In genomic region chr2:109985560-109985959, GRCm38 (mm10) we compare ENCODE assay signal across 19 mouse cellular contexts. TPM values are rescaled to one million over a fixed set of nuclear protein-coding genes. Genes with fewer than 3 reads are reported as not detected.
DNase-seq lines count a peak whose midpoint lies in the region; ATAC-seq lines count a peak whose summit lies in the region.
"Had no signal": no experiment of that assay in that cellular context is flagged by ENCODE, and none has a peak within 500 bp of the region (broad histone marks: within the 10 kb centered on the region; RNA-seq: fewer than 3 reads in every experiment).

No protein-coding gene starts in this region.

- 63% methylated on average over 9 of the region's 9 CpGs for WGBS in hindbrain, embryonic 10.5 days
- 60% methylated on average over 9 of the region's 9 CpGs for WGBS in hindbrain, embryonic 12.5 days
- WGBS in midbrain, embryonic 10.5 days = 47% methylated on average over 9 of the region's 9 CpGs
- 51% methylated on average over 9 of the region's 9 CpGs for WGBS in midbrain, embryonic 14.5 days
- 48% methylated on average over 9 of the region's 9 CpGs for WGBS in stomach, embryonic 16.5 days

- H3K4me3 ChIP-seq in hindbrain, embryonic 10.5 days = no peak overlapping the region
- H3K4me3 ChIP-seq in hindbrain, embryonic 12.5 days = no peak overlapping the region
- no peak overlapping the region for H3K4me3 ChIP-seq in midbrain, embryonic 10.5 days
- no peak overlapping the region for H3K4me3 ChIP-seq in midbrain, embryonic 14.5 days (replicated peaks; ENCODE audit: low read depth, low read length)
- H3K4me3 ChIP-seq in stomach, embryonic 16.5 days (replicated peaks; ENCODE audit: low read length) = no peak overlapping the region
- H3K4me3 ChIP-seq: megakaryocyte, embryonic 14.5 days; neural tube, embryonic 12.5 days had no signal

- H3K4me1 ChIP-seq in hindbrain, embryonic 10.5 days (replicated peaks) = peaks cover 58% of the 10 kb centered on the region
- H3K4me1 ChIP-seq in hindbrain, embryonic 12.5 days = peaks cover 33% of the 10 kb centered on the region
- H3K4me1 ChIP-seq in midbrain, embryonic 10.5 days = peaks cover 61% of the 10 kb centered on the region
- peaks cover 6% of the 10 kb centered on the region; the same call in 1 of the 2 replicates for H3K4me1 ChIP-seq in midbrain, embryonic 14.5 days (ENCODE audit: control insufficient read depth, insufficient read depth, low read length)
- H3K4me1 ChIP-seq in stomach, embryonic 16.5 days (ENCODE audit: control insufficient read depth, insufficient read depth, low read length) = peaks cover 60% of the 10 kb centered on the region
- H3K4me1 ChIP-seq: megakaryocyte, embryonic 14.5 days had no signal

- no peaks in the 10 kb centered on the region for H3K9me3 ChIP-seq in hindbrain, embryonic 10.5 days
- H3K9me3 ChIP-seq in hindbrain, embryonic 12.5 days (replicated peaks) = no peaks in the 10 kb centered on the region
- no peaks in the 10 kb centered on the region for H3K9me3 ChIP-seq in midbrain, embryonic 10.5 days (replicated peaks)
- no peaks in the 10 kb centered on the region for H3K9me3 ChIP-seq in midbrain, embryonic 14.5 days (ENCODE audit: control insufficient read depth, low read length)
- no peaks in the 10 kb centered on the region for H3K9me3 ChIP-seq in stomach, embryonic 16.5 days (replicated peaks; ENCODE audit: control insufficient read depth, low read length)
- H3K9me3 ChIP-seq: G1E; megakaryocyte, embryonic 14.5 days; neural tube, embryonic 12.5 days had no signal

- H3K9ac ChIP-seq in hindbrain, embryonic 12.5 days = no peak overlapping the region
- H3K9ac ChIP-seq in midbrain, embryonic 14.5 days (replicated peaks; ENCODE audit: low read length) = no peak overlapping the region
- no peak overlapping the region for H3K9ac ChIP-seq in stomach, embryonic 16.5 days (ENCODE audit: low read length)
- H3K9ac ChIP-seq: hindbrain, embryonic 14.5 days; neural tube, embryonic 12.5 days had no signal

- H3K27ac ChIP-seq in hindbrain, embryonic 10.5 days = peak overlapping the region; percentile 53
- H3K27ac ChIP-seq in hindbrain, embryonic 12.5 days = no peak overlapping the region
- peak overlapping the region; percentile 63; the same call in 1 of the 2 replicates for H3K27ac ChIP-seq in midbrain, embryonic 10.5 days (replicated peaks)
- H3K27ac ChIP-seq in midbrain, embryonic 14.5 days (replicated peaks; ENCODE audit: low read depth, low read length) = no peak overlapping the region
- peak overlapping the region; percentile 30; the same call in 1 of the 2 replicates for H3K27ac ChIP-seq in stomach, embryonic 16.5 days (ENCODE audit: low read length)
- H3K27ac ChIP-seq: hindbrain, embryonic 14.5 days; neural tube, embryonic 12.5 days had no signal

- peaks cover 11% of the 10 kb centered on the region; the same call in 1 of the 2 replicates for H3K36me3 ChIP-seq in hindbrain, embryonic 10.5 days
- no peaks in the 10 kb centered on the region for H3K36me3 ChIP-seq in hindbrain, embryonic 12.5 days
- peaks cover 6% of the 10 kb centered on the region; the same call in 1 of the 2 replicates for H3K36me3 ChIP-seq in midbrain, embryonic 10.5 days
- H3K36me3 ChIP-seq in midbrain, embryonic 14.5 days (ENCODE audit: control insufficient read depth, insufficient read depth, low read length) = no peaks in the 10 kb centered on the region
- no peaks in the 10 kb centered on the region; the same call in 1 of the 2 replicates for H3K36me3 ChIP-seq in stomach, embryonic 16.5 days (ENCODE audit: control insufficient read depth, insufficient read depth, low read length)
- H3K36me3 ChIP-seq: neural tube, embryonic 12.5 days had no signal

- no peaks in the 10 kb centered on the region for H3K27me3 ChIP-seq in hindbrain, embryonic 10.5 days (ENCODE audit: insufficient read depth, poor library complexity, severe bottlenecking)
- no peaks in the 10 kb centered on the region for H3K27me3 ChIP-seq in hindbrain, embryonic 12.5 days
- peaks cover 11% of the 10 kb centered on the region; the same call in 1 of the 2 replicates for H3K27me3 ChIP-seq in midbrain, embryonic 10.5 days (ENCODE audit: low read depth, poor library complexity, severe bottlenecking)
- H3K27me3 ChIP-seq in midbrain, embryonic 14.5 days (ENCODE audit: control insufficient read depth, insufficient read depth, low read length) = no peaks in the 10 kb centered on the region
- H3K27me3 ChIP-seq in stomach, embryonic 16.5 days (ENCODE audit: control insufficient read depth, insufficient read depth, low read length) = no peaks in the 10 kb centered on the region
- H3K27me3 ChIP-seq: megakaryocyte, embryonic 14.5 days; neural tube, embryonic 12.5 days had no signal

- ATAC-seq in frontal cortex, adult (ENCODE audit: low TSS enrichment) = peak; percentile 48; the same call in 1 of the 2 replicates
- ATAC-seq in hindbrain, embryonic 12.5 days (ENCODE audit: low FRiP score) = no peak
- ATAC-seq in midbrain, embryonic 14.5 days (ENCODE audit: low FRiP score, low TSS enrichment) = no peak
- ATAC-seq in stomach, embryonic 16.5 days (ENCODE audit: insufficient read depth, low FRiP score) = no peak
- ATAC-seq: CD4-positive, CD25-positive, alpha-beta regulatory T cell, adult 4 months; forebrain, embryonic 14.5 days had no signal

- H3K4me2 ChIP-seq in hindbrain, embryonic 12.5 days (replicated peaks) = no peak overlapping the region
- H3K4me2 ChIP-seq in midbrain, embryonic 14.5 days (ENCODE audit: low read length) = no peak overlapping the region
- no peak overlapping the region for H3K4me2 ChIP-seq in stomach, embryonic 16.5 days (ENCODE audit: low read depth, low read length)
- H3K4me2 ChIP-seq: hindbrain, embryonic 14.5 days; neural tube, embryonic 12.5 days had no signal

- no peak for DNase-seq in frontal cortex, postnatal 14 days (ENCODE audit: low spot score in 2 of 2)
- no peak for DNase-seq in hindbrain, embryonic 10.5 days (ENCODE audit: low spot score)
- DNase-seq in midbrain, embryonic 10.5 days (ENCODE audit: low spot score) = no peak
- no peak for DNase-seq in midbrain, embryonic 14.5 days
- no peak for DNase-seq in adrenal gland, adult 18-20 months (ENCODE audit: low spot score in 2 of 2)
- DNase-seq: cerebellum, adult 9-10 months; layer of hippocampus, adult 9-11 months; lung, postnatal 14 days; right cerebral cortex, postnatal 25 days; thymus, postnatal 36 days had no signal

RNA-seq across cellular contexts. Expression of gene Ccdc34, which starts 32.1 kb away (rescaled TPM):
- 41.2 and 53.1 TPM in 2 replicates for polyA plus RNA-seq in hindbrain, embryonic 10.5 days (2016; fragmentation: Nextera tagmentation; extraction: Ambion mirVana)
- 47.5 and 51.8 TPM in 2 replicates for polyA plus RNA-seq in hindbrain, embryonic 12.5 days (2016; fragmentation: Nextera tagmentation; extraction: Ambion mirVana)
- 60.2 and 60.7 TPM in 2 replicates for polyA plus RNA-seq in midbrain, embryonic 10.5 days (2016; fragmentation: Nextera tagmentation; extraction: Ambion mirVana)
- 30.1 and 31.8 TPM in 2 replicates for polyA plus RNA-seq in midbrain, embryonic 14.5 days (2014; fragmentation: Nextera tagmentation; extraction: Ambion mirVana)
- 32.9 and 37.0 TPM in 2 replicates for polyA plus RNA-seq in stomach, embryonic 16.5 days (2015; fragmentation: Nextera tagmentation; extraction: Ambion mirVana)
- 1 to 10 TPM; 5.6 to 6.4 TPM for total RNA-seq in adrenal gland, adult 18-20 months (2021)

Comparison
In these comparisons a context has a peak if more than half of its experiments do, and no peak if none do; other contexts are left out.
1. H3K27ac ChIP-seq: peak in hindbrain, embryonic 10.5 days (single experiment), midbrain, embryonic 10.5 days (single experiment) and stomach, embryonic 16.5 days (single experiment); none in hindbrain, embryonic 12.5 days (single experiment) and midbrain, embryonic 14.5 days (single experiment).